Mouse (Mus musculus): ENCODE measurements at regions not wholly inside any gene's neighbourhood (a gene's known extent, or its start where the extent isn't known, plus 50 kb on each side); places are given as distances from the start of the nearest gene placed in this dataset.

- DNase-seq: no peak
Measured at GRCm38 (mm10) chr15:51673483-51673882, 2211.2 kb upstream of the Gm7489 start.

- DNase-seq: no peak
Measured at GRCm38 (mm10) chr15:51675291-51675690, 2209.4 kb upstream of the Gm7489 start.

- DNase-seq: no peak
Measured at GRCm38 (mm10) chr15:51676694-51677093, 2208.0 kb upstream of the Gm7489 start.

- DNase-seq: no peak
Measured at GRCm38 (mm10) chr15:51677266-51677665, 2207.4 kb upstream of the Gm7489 start.

- DNase-seq: no peak
Measured at GRCm38 (mm10) chr15:51679186-51679902, 2205.4 kb upstream of the Gm7489 start.

- DNase-seq: no peak
Measured at GRCm38 (mm10) chr15:51680494-51680893, 2204.2 kb upstream of the Gm7489 start.

- no peak for DNase-seq
Measured at GRCm38 (mm10) chr15:51681191-51681590, 2203.5 kb upstream of the Gm7489 start.

- DNase-seq: no peak
Measured at GRCm38 (mm10) chr15:51682331-51682730, 2202.4 kb upstream of the Gm7489 start.

- DNase-seq: no peak
Measured at GRCm38 (mm10) chr15:51687007-51687540, 2197.6 kb upstream of the Gm7489 start.

GRCm38 (mm10) chr15:51689498-51689897 is 2195.2 kb upstream of the Gm7489 start:
- no peak for DNase-seq

GRCm38 (mm10) chr15:51692671-51693070 is 2192.0 kb upstream of the Gm7489 start:
- DNase-seq: no peak

GRCm38 (mm10) chr15:51696344-51697016 is 2188.2 kb upstream of the Gm7489 start:
- peak; percentile 42 for DNase-seq

- no peak for DNase-seq
Measured at GRCm38 (mm10) chr15:51704198-51704597, 2180.5 kb upstream of the Gm7489 start.

- peak; percentile 20 for DNase-seq
Measured at GRCm38 (mm10) chr15:51709871-51710655, 2174.6 kb upstream of the Gm7489 start.

- no peak for DNase-seq
Measured at GRCm38 (mm10) chr15:51720873-51721308, 2163.8 kb upstream of the Gm7489 start.

GRCm38 (mm10) chr15:51721363-51721762 is 2163.3 kb upstream of the Gm7489 start:
- DNase-seq: no peak

- DNase-seq: peak; percentile 4
Measured at GRCm38 (mm10) chr15:51724127-51724526, 2160.6 kb upstream of the Gm7489 start.

- DNase-seq: no peak
Measured at GRCm38 (mm10) chr15:51725457-51725856, 2159.2 kb upstream of the Gm7489 start.

- DNase-seq: no peak
Measured at GRCm38 (mm10) chr15:51730106-51730505, 2154.6 kb upstream of the Gm7489 start.

GRCm38 (mm10) chr15:51730805-51731412 is 2153.8 kb upstream of the Gm7489 start:
- no peak for DNase-seq

GRCm38 (mm10) chr15:51734194-51734593 is 2150.5 kb upstream of the Gm7489 start:
- DNase-seq: no peak

Data from kidney, adult 9 months (tissue).